ENCODE assay signal across 10 mouse cellular contexts in the genomic region with DNA sequence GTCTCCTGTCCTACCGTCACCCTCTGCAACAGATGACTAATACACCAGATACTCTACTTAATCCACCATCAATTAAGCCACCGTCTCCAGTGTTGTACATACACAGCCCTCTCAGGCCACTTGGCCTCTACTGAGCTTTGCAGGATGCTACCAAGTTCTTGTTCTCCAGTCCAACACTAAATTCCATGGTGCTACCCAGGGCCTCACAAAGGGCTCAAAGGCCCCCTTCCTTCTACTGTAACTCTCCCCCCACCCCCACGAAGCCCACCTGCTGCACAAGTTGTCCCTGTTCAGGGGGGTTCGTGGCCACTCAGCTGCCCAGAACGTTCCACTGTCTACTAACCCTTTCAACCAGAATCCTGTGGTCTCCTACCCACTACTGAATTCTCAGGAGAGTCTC. TPM values are rescaled to one million over a fixed set of nuclear protein-coding genes. Genes with fewer than 3 reads are reported as not detected.
A peak's percentile ranks its signal among the peaks of the same experiment; 100 is the strongest.
DNase-seq lines count a peak whose midpoint lies in the region; ATAC-seq lines count a peak whose summit lies in the region.
"Had no signal": no experiment of that assay in that cellular context is flagged by ENCODE, and none has a peak within 500 bp of the region (broad histone marks: within the 10 kb centered on the region; RNA-seq: fewer than 3 reads in every experiment).

No protein-coding gene starts in this region.

- H3K27me3 ChIP-seq in kidney, embryonic 16.5 days (ENCODE audit: insufficient read depth, low read length) = no peaks in the 10 kb centered on the region
- peaks cover 19% of the 10 kb centered on the region for H3K27me3 ChIP-seq in embryonic facial prominence, embryonic 12.5 days
- 0 out of 2 replicates have a peak, but pooled peaks cover 3% of the 10 kb centered on the region for H3K27me3 ChIP-seq in hindbrain, embryonic 15.5 days
- no peaks in the 10 kb centered on the region for H3K27me3 ChIP-seq in midbrain, embryonic 15.5 days (replicated peaks)

- WGBS in kidney, embryonic 16.5 days = 66% methylated on average over 5 of the region's 5 CpGs
- 77% methylated on average over 5 of the region's 5 CpGs for WGBS in embryonic facial prominence, embryonic 12.5 days
- 79% methylated on average over 5 of the region's 5 CpGs for WGBS in hindbrain, embryonic 15.5 days
- WGBS in midbrain, embryonic 15.5 days = 76% methylated on average over 5 of the region's 5 CpGs

- peaks cover 21% of the 10 kb centered on the region; the same call in 1 of the 2 replicates for H3K4me1 ChIP-seq in kidney, embryonic 16.5 days (ENCODE audit: insufficient read depth, low read length)
- peaks cover 11% of the 10 kb centered on the region for H3K4me1 ChIP-seq in embryonic facial prominence, embryonic 12.5 days
- H3K4me1 ChIP-seq in hindbrain, embryonic 15.5 days (replicated peaks) = peaks cover 11% of the 10 kb centered on the region
- H3K4me1 ChIP-seq in midbrain, embryonic 15.5 days = peaks cover 18% of the 10 kb centered on the region

- no peaks in the 10 kb centered on the region for H3K36me3 ChIP-seq in kidney, embryonic 16.5 days (ENCODE audit: insufficient read depth, low read length)
- no peaks in the 10 kb centered on the region for H3K36me3 ChIP-seq in embryonic facial prominence, embryonic 12.5 days
- H3K36me3 ChIP-seq in hindbrain, embryonic 15.5 days = no peaks in the 10 kb centered on the region
- no peaks in the 10 kb centered on the region for H3K36me3 ChIP-seq in midbrain, embryonic 15.5 days (replicated peaks)

- no peak overlapping the region for H3K9ac ChIP-seq in kidney, embryonic 16.5 days (replicated peaks; ENCODE audit: low read length)
- no peak overlapping the region for H3K9ac ChIP-seq in embryonic facial prominence, embryonic 12.5 days
- peak overlapping the region; percentile 86; the same call in 1 of the 2 replicates for H3K9ac ChIP-seq in hindbrain, embryonic 15.5 days
- H3K9ac ChIP-seq in midbrain, embryonic 15.5 days = peak overlapping the region; percentile 67; the same call in 1 of the 2 replicates

- ATAC-seq in kidney, embryonic 16.5 days (ENCODE audit: low FRiP score, low TSS enrichment) = no peak
- ATAC-seq in embryonic facial prominence, embryonic 12.5 days (ENCODE audit: insufficient number of reproducible peaks, insufficient read depth, low FRiP score, low TSS enrichment) = no peak
- no peak for ATAC-seq in hindbrain, embryonic 15.5 days (ENCODE audit: low FRiP score, low read depth)
- no peak for ATAC-seq in midbrain, embryonic 15.5 days (replicated peaks)
- no peak for ATAC-seq in frontal cortex, adult (ENCODE audit: low TSS enrichment)
- ATAC-seq in erythroid progenitor cell, adult 5-6 weeks (replicated peaks; ENCODE audit: low FRiP score, poor library complexity, severe bottlenecking) = no peak
- ATAC-seq: Patski had no signal

- DNase-seq in kidney, adult 18-20 months = no peak
- no peak for DNase-seq in adrenal gland, postnatal 10 days
- DNase-seq: cerebellum, postnatal 14 days had no signal

- H3K9me3 ChIP-seq in kidney, embryonic 16.5 days (ENCODE audit: low read length) = no peaks in the 10 kb centered on the region
- H3K9me3 ChIP-seq in embryonic facial prominence, embryonic 12.5 days = no peaks in the 10 kb centered on the region
- no peaks in the 10 kb centered on the region for H3K9me3 ChIP-seq in hindbrain, embryonic 15.5 days
- no peaks in the 10 kb centered on the region for H3K9me3 ChIP-seq in midbrain, embryonic 15.5 days

- H3K27ac ChIP-seq in kidney, embryonic 16.5 days (ENCODE audit: low read length) = no peak overlapping the region
- no peak overlapping the region for H3K27ac ChIP-seq in embryonic facial prominence, embryonic 12.5 days
- no peak overlapping the region for H3K27ac ChIP-seq in hindbrain, embryonic 15.5 days (replicated peaks)
- no peak overlapping the region for H3K27ac ChIP-seq in midbrain, embryonic 15.5 days

- peak overlapping the region; percentile 74 for H3K4me2 ChIP-seq in kidney, embryonic 16.5 days (replicated peaks; ENCODE audit: low read depth, low read length)
- H3K4me2 ChIP-seq in embryonic facial prominence, embryonic 12.5 days (replicated peaks) = peak overlapping the region; percentile 94
- peak overlapping the region; percentile 89 for H3K4me2 ChIP-seq in hindbrain, embryonic 15.5 days
- peak overlapping the region; percentile 97 for H3K4me2 ChIP-seq in midbrain, embryonic 15.5 days

- peak overlapping the region; percentile 77 for H3K4me3 ChIP-seq in kidney, embryonic 16.5 days (ENCODE audit: low read length)
- H3K4me3 ChIP-seq in embryonic facial prominence, embryonic 12.5 days = no peak overlapping the region
- H3K4me3 ChIP-seq in hindbrain, embryonic 15.5 days = peak overlapping the region; percentile 91
- peak overlapping the region; percentile 71 for H3K4me3 ChIP-seq in midbrain, embryonic 15.5 days

RNA-seq across cellular contexts. Expression of a gene that starts 1.5 kb away (rescaled TPM):
- polyA plus RNA-seq in kidney, embryonic 16.5 days (2015; fragmentation: Nextera tagmentation; extraction: Ambion mirVana) = 10.1 and 10.3 TPM in 2 replicates
- 9.4 and 9.9 TPM in 2 replicates for polyA plus RNA-seq in embryonic facial prominence, embryonic 12.5 days (2016; fragmentation: Nextera tagmentation; extraction: Ambion mirVana)
- polyA plus RNA-seq in hindbrain, embryonic 15.5 days (2015; fragmentation: Nextera tagmentation; extraction: Ambion mirVana) = 10.5 and 11.2 TPM in 2 replicates
- polyA plus RNA-seq in midbrain, embryonic 15.5 days (2015; fragmentation: Nextera tagmentation; extraction: Ambion mirVana) = 11.0 and 11.3 TPM in 2 replicates
- 10 to 100 TPM in 1 of 2 experiments, 1 to 10 TPM in 1; 9.2 to 12.4 TPM for total RNA-seq in adrenal gland, postnatal 10 days (2021)
- 25.2 and 43.2 TPM in 2 replicates for total RNA-seq in erythroid progenitor cell, adult 5-6 weeks (2015; ENCODE audit: low replicate concordance)
- total RNA-seq in erythroid progenitor cell, adult 5-6 weeks (2017; ENCODE audit: low replicate concordance) = 3.3 and 6.9 TPM in 2 replicates

RNA-seq across cellular contexts. Expression of a gene that starts 57.7 kb away (rescaled TPM):
- 14.6 and 15.6 TPM in 2 replicates for polyA plus RNA-seq in kidney, embryonic 16.5 days (2015; fragmentation: Nextera tagmentation; extraction: Ambion mirVana)
- 30.8 and 32.3 TPM in 2 replicates for polyA plus RNA-seq in embryonic facial prominence, embryonic 12.5 days (2016; fragmentation: Nextera tagmentation; extraction: Ambion mirVana)
- 15.9 and 16.2 TPM in 2 replicates for polyA plus RNA-seq in hindbrain, embryonic 15.5 days (2015; fragmentation: Nextera tagmentation; extraction: Ambion mirVana)
- 15.0 TPM in 2 replicates for polyA plus RNA-seq in midbrain, embryonic 15.5 days (2015; fragmentation: Nextera tagmentation; extraction: Ambion mirVana)
- 10 to 100 TPM; 18.5 to 18.8 TPM for total RNA-seq in adrenal gland, postnatal 10 days (2021)
- 6.1 and 6.3 TPM in 2 replicates for total RNA-seq in erythroid progenitor cell, adult 5-6 weeks (2015; ENCODE audit: low replicate concordance)
- total RNA-seq in erythroid progenitor cell, adult 5-6 weeks (2017; ENCODE audit: low replicate concordance) = 9.9 and 17.3 TPM in 2 replicates

Comparison
In these comparisons a context has a peak if more than half of its experiments do, and no peak if none do; other contexts are left out.
1. H3K9ac ChIP-seq: peak in hindbrain, embryonic 15.5 days (single experiment) and midbrain, embryonic 15.5 days (single experiment); none in kidney, embryonic 16.5 days (single experiment) and embryonic facial prominence, embryonic 12.5 days (single experiment).
2. Peak in every context shown above with its lines, with median percentiles within 50 percentile points of each other: H3K4me2 ChIP-seq.